Mouse (Mus musculus) CH12.LX (cell line): ENCODE measurements around the gene Jmjd1c. TPM values are rescaled to one million over a fixed set of nuclear protein-coding genes. Genes with fewer than 3 reads are reported as not detected.
A peak's percentile ranks its signal among the peaks of the same experiment; 100 is the strongest.

Source experiments
- DNase-seq: peaks from one replicate; pipeline ENCODE4 v3.0.0-alpha.2; 2013; ENCODE audit errors: extremely low read depth
- H3K27ac ChIP-seq: 2 replicates; pipeline ENCODE4 v1.5.1; 2012; ENCODE audit warnings: low read depth, mild to moderate bottlenecking, control low read depth, moderate library complexity; ENCODE audit not compliant: insufficient read depth
- H3K27me3 ChIP-seq: replicated peaks from 2 replicates; pipeline ENCODE3; 2012; ENCODE audit warnings: inconsistent platforms
- H3K36me3 ChIP-seq, 2 experiments: replicated peaks in 1 of 2; 2 replicates each; pipeline versions ENCODE3 to v1.6.1; 2012; ENCODE audit warnings: inconsistent platforms in 1 of 2, low read length in 1 of 2, mild to moderate bottlenecking in 1 of 2, mixed read lengths in 1 of 2, moderate library complexity in 1 of 2; ENCODE audit not compliant: control insufficient read depth in 1 of 2, insufficient read depth in 1 of 2
- H3K4me1 ChIP-seq, 2 experiments: 2 replicates each; pipeline ENCODE4 v1.6.1; 2012; ENCODE audit warnings: inconsistent platforms in 1 of 2, moderate library complexity in 1 of 2; ENCODE audit not compliant: insufficient read depth in 2 of 2, control insufficient read depth in 1 of 2
- H3K4me2 ChIP-seq: 2 replicates; pipeline ENCODE4 v1.6.1; 2012; ENCODE audit warnings: low read depth, mild to moderate bottlenecking, control low read depth; ENCODE audit not compliant: poor library complexity, insufficient read depth, severe bottlenecking
- H3K4me3 ChIP-seq, 3 experiments: fragments of 150-350 bp in 1 of 3; sonication (generic) in 1 of 3; replicated peaks in 1 of 3; 2 replicates each; pipeline versions ENCODE3 to v1.5.1; 2011 to 2012; ENCODE audit warnings: low read depth in 2 of 3, low read length in 2 of 3, mild to moderate bottlenecking in 2 of 3, moderate library complexity in 2 of 3, control low read depth in 1 of 3, improper control_type of control experiment in 1 of 3, inconsistent platforms in 1 of 3, mixed read lengths in 1 of 3; ENCODE audit not compliant: poor library complexity in 1 of 3
- H3K79me2 ChIP-seq: replicated peaks from 2 replicates; pipeline ENCODE4 v1.6.1; 2012; ENCODE audit warnings: mild to moderate bottlenecking, moderate library complexity; ENCODE audit not compliant: control insufficient read depth, poor library complexity, insufficient read depth, severe bottlenecking; ENCODE audit errors: extremely low read depth
- H3K9ac ChIP-seq: 2 replicates; pipeline ENCODE4 v1.6.1; 2012; ENCODE audit warnings: low read depth, mild to moderate bottlenecking, control low read depth, moderate library complexity; ENCODE audit not compliant: insufficient read depth
- H3K9me3 ChIP-seq: replicated peaks from 2 replicates; pipeline ENCODE3; 2012; ENCODE audit warnings: low read length, inconsistent platforms, mixed read lengths
- BHLHE40 ChIP-seq: IDR thresholded peaks from 2 replicates; pipeline ENCODE4 v1.6.1; 2011; ENCODE audit warnings: mild to moderate bottlenecking, low read depth, low read length, improper control_type of control experiment
- CHD1 ChIP-seq: IDR thresholded peaks from 2 replicates; pipeline ENCODE4 v1.6.1; 2012; ENCODE audit warnings: low read depth, low read length, improper control_type of control experiment, inconsistent platforms
- CHD2 ChIP-seq: IDR thresholded peaks from 2 replicates; pipeline ENCODE4 v1.6.1; 2011; ENCODE audit warnings: low read length, improper control_type of control experiment
- CTCF ChIP-seq, 2 experiments: IDR thresholded peaks in 1 of 2; conservative IDR thresholded peaks in 1 of 2; 2 replicates each; pipeline ENCODE4 v1.5.1; 2011 to 2012; ENCODE audit warnings: low read depth in 2 of 2, low read length in 2 of 2, improper control_type of control experiment in 1 of 2, inconsistent platforms in 1 of 2, mild to moderate bottlenecking in 1 of 2, moderate library complexity in 1 of 2
- E2F4 ChIP-seq: IDR thresholded peaks from 2 replicates; pipeline ENCODE4 v1.6.1; 2011; ENCODE audit warnings: low read depth, low read length, improper control_type of control experiment; ENCODE audit not compliant: insufficient replicate concordance
- ELF1 ChIP-seq: IDR thresholded peaks from 2 replicates; pipeline ENCODE4 v1.6.1; 2014; ENCODE audit warnings: low read depth, mild to moderate bottlenecking, inconsistent platforms, low read length, improper control_type of control experiment
- EP300 ChIP-seq: IDR thresholded peaks from 2 replicates; pipeline ENCODE4 v1.6.1; 2011; ENCODE audit warnings: low read length, improper control_type of control experiment
- ETS1 ChIP-seq: conservative IDR thresholded peaks from 2 replicates; pipeline ENCODE4 v1.6.1; 2012; ENCODE audit warnings: low read depth, mild to moderate bottlenecking, inconsistent platforms, low read length, improper control_type of control experiment, moderate library complexity
- GABPA ChIP-seq: IDR thresholded peaks from 2 replicates; pipeline ENCODE4 v1.6.1; 2012; ENCODE audit warnings: low read depth, low read length, improper control_type of control experiment, inconsistent platforms; ENCODE audit not compliant: insufficient replicate concordance
- HCFC1 ChIP-seq: IDR thresholded peaks from 2 replicates; pipeline ENCODE4 v1.6.1; 2012; ENCODE audit warnings: low read depth, mild to moderate bottlenecking, inconsistent platforms, low read length, improper control_type of control experiment
- JUN ChIP-seq: IDR thresholded peaks from 2 replicates; pipeline ENCODE4 v1.6.1; 2011; ENCODE audit warnings: low read depth, mild to moderate bottlenecking, low read length, improper control_type of control experiment, moderate library complexity; ENCODE audit not compliant: insufficient read depth
- JUND ChIP-seq: conservative IDR thresholded peaks from 2 replicates; pipeline ENCODE4 v1.6.1; 2011; ENCODE audit warnings: low read depth, low read length, improper control_type of control experiment
- KAT2A ChIP-seq: IDR thresholded peaks from 2 replicates; pipeline ENCODE4 v1.6.1; 2012; ENCODE audit warnings: low read length, improper control_type of control experiment, inconsistent platforms; ENCODE audit not compliant: insufficient replicate concordance
- MAFK ChIP-seq: IDR thresholded peaks from 2 replicates; pipeline ENCODE4 v1.6.1; 2011; ENCODE audit warnings: low read length, improper control_type of control experiment; ENCODE audit not compliant: insufficient replicate concordance
- MAX ChIP-seq: IDR thresholded peaks from 2 replicates; pipeline ENCODE4 v1.6.1; 2011; ENCODE audit warnings: low read length, improper control_type of control experiment
- MAZ ChIP-seq: IDR thresholded peaks from 2 replicates; pipeline ENCODE4 v1.6.1; 2012; ENCODE audit warnings: low read depth, mild to moderate bottlenecking, inconsistent platforms, low read length, improper control_type of control experiment, moderate library complexity
- MEF2A ChIP-seq: IDR thresholded peaks from 2 replicates; pipeline ENCODE4 v1.6.1; 2014; ENCODE audit warnings: low read depth, mild to moderate bottlenecking, inconsistent platforms, low read length, improper control_type of control experiment, borderline replicate concordance
- MXI1 ChIP-seq: IDR thresholded peaks from 2 replicates; pipeline ENCODE4 v1.6.1; 2011; ENCODE audit warnings: mild to moderate bottlenecking, low read depth, low read length, improper control_type of control experiment
- NELFE ChIP-seq: IDR thresholded peaks from 2 replicates; pipeline ENCODE4 v1.6.1; 2011; ENCODE audit warnings: low read depth, low read length, improper control_type of control experiment
- NRF1 ChIP-seq: IDR thresholded peaks from 2 replicates; pipeline ENCODE4 v1.6.1; 2014; ENCODE audit warnings: low read depth, mild to moderate bottlenecking, inconsistent platforms, low read length, improper control_type of control experiment, moderate library complexity
- PAX5 ChIP-seq: IDR thresholded peaks from 2 replicates; pipeline ENCODE4 v1.6.1; 2012; ENCODE audit warnings: low read length, inconsistent platforms, mixed read lengths
- POLR2A ChIP-seq: IDR thresholded peaks from 2 replicates; pipeline ENCODE4 v1.6.1; 2011; ENCODE audit warnings: low read depth, mild to moderate bottlenecking, improper control_type of control experiment, low read length
- POLR2AphosphoS2 ChIP-seq: IDR thresholded peaks from 2 replicates; pipeline ENCODE4 v1.6.1; 2011; ENCODE audit warnings: low read depth, low read length, improper control_type of control experiment
- RAD21 ChIP-seq: IDR thresholded peaks from 2 replicates; pipeline ENCODE4 v1.6.1; 2011; ENCODE audit warnings: low read depth, mild to moderate bottlenecking, low read length, improper control_type of control experiment, moderate library complexity
- RCOR1 ChIP-seq: conservative IDR thresholded peaks from 2 replicates; pipeline ENCODE4 v1.6.1; 2012; ENCODE audit warnings: low read depth, mild to moderate bottlenecking, inconsistent platforms, low read length, improper control_type of control experiment
- SIN3A ChIP-seq: IDR thresholded peaks from 2 replicates; pipeline ENCODE4 v1.6.1; 2012; ENCODE audit warnings: low read length, improper control_type of control experiment, inconsistent platforms
- SMC3 ChIP-seq: IDR thresholded peaks from 2 replicates; pipeline ENCODE4 v1.6.1; 2011; ENCODE audit warnings: low read depth, low read length, improper control_type of control experiment
- TBP ChIP-seq: conservative IDR thresholded peaks from 2 replicates; pipeline ENCODE4 v1.6.1; 2011; ENCODE audit warnings: low read depth, low read length, improper control_type of control experiment
- TCF12 ChIP-seq: IDR thresholded peaks from 2 replicates; pipeline ENCODE4 v1.6.1; 2014; ENCODE audit warnings: low read depth, mild to moderate bottlenecking, inconsistent platforms, low read length, improper control_type of control experiment
- UBTF ChIP-seq: IDR thresholded peaks from 2 replicates; pipeline ENCODE4 v1.6.1; 2012; ENCODE audit warnings: low read depth, mild to moderate bottlenecking, inconsistent platforms, low read length, improper control_type of control experiment, moderate library complexity
- USF1 ChIP-seq: IDR thresholded peaks from 2 replicates; pipeline ENCODE4 v1.6.1; 2014; ENCODE audit warnings: low read depth, mild to moderate bottlenecking, inconsistent platforms, low read length, improper control_type of control experiment
- USF2 ChIP-seq: conservative IDR thresholded peaks from 2 replicates; pipeline ENCODE4 v1.6.1; 2011; ENCODE audit warnings: low read depth, low read length, improper control_type of control experiment
- ZC3H11A ChIP-seq: IDR thresholded peaks from 2 replicates; pipeline ENCODE4 v1.6.1; 2012; ENCODE audit warnings: low read depth, mild to moderate bottlenecking, inconsistent platforms, low read length, improper control_type of control experiment
- ZKSCAN1 ChIP-seq: IDR thresholded peaks from 2 replicates; pipeline ENCODE4 v1.6.1; 2012; ENCODE audit warnings: low read depth, inconsistent platforms, low read length, improper control_type of control experiment, borderline replicate concordance
- ZMIZ1 ChIP-seq: IDR thresholded peaks from 2 replicates; pipeline ENCODE4 v1.6.1; 2012; ENCODE audit warnings: low read depth, mild to moderate bottlenecking, inconsistent platforms, low read length, improper control_type of control experiment
- ZNF384 ChIP-seq: IDR thresholded peaks from 2 replicates; pipeline ENCODE4 v1.6.1; 2012; ENCODE audit warnings: low read depth, low read length, improper control_type of control experiment, inconsistent platforms
- dilution Hi-C: fragments of 300-500 bp; cut with MboI; formaldehyde crosslinking; loops from 2 replicates; pipeline ENCODE4 v1.14.3; 2020; ENCODE audit warnings: low sequenced_read_pairs; ENCODE audit not compliant: extremely low pct_unique_long_range_greater_than_20kb, extremely low pct_ligation_motif_present
- in situ Hi-C: fragments of 300-500 bp; cut with MboI; formaldehyde crosslinking; loops from 3 replicates; pipeline ENCODE4 v1.14.3; 2019; ENCODE audit warnings: low sequenced_read_pairs, low pct_ligation_motif_present, low pct_unique_long_range_greater_than_20kb, mixed read lengths
- polyA plus RNA-seq: library from polyadenylated mRNA; unstranded; fragments of >175 nt; gene quantifications from 2 replicates; pipeline ENCODE4 v1.2.1, GENCODE M21; 2012; ENCODE audit warnings: low read depth; ENCODE audit not compliant: insufficient read length
- total RNA-seq, 2 experiments: library from RNA; depleted of rRNA; stranded (reverse); fragments of 300-350 nt in 1 of 2; fragments of >200 nt in 1 of 2; gene quantifications; 2 replicates each; pipeline ENCODE4 v1.2.3; 2012 to 2014

The Jmjd1c gene
- total and polyA plus RNA-seq, 3 experiments: 41.2 to 50.1 (median 41.6) TPM

DNA sequence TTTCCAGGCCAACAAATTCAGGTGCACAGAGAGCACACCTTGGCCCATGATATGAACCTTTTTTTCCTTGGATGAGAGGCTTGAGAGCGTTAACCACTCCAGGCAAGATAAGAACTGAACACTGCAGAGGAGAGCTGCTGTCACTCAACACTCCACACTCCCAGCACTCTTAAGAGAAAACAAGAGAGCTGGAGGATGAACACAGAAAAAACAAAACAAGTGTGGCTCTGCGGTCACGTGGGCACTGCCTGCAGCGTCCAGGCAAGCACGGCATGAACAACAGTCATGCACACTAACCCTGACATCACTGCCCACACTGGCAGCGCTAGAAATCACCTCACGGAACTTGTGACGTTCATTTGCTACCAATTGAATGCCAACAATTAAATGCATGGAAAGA lies 185.9 kb downstream of the Jmjd1c start:
- dilution Hi-C loops (no loop called here), in situ Hi-C loops (no loop called here)
- H3K36me3 ChIP-seq: peaks cover 0 to 34% of the 10 kb centered on the region in 2 experiments

GRCm38 (mm10) chr10:67282531-67282930 lies 186.6 kb downstream of the Jmjd1c start:
- DNase-seq: no peak
- Histone ChIP-seq H3K36me3 (peaks cover 0 to 32% of the 10 kb centered on the region in 2 experiments), H3K4me1 (peaks cover 17 to 52% of the 10 kb centered on the region in 2 experiments), H3K9me3 (no peaks in the 10 kb centered on the region), H3K4me3 (peak overlapping the region in 1 of 3 experiments; percentile 91), H3K27me3 (no peaks in the 10 kb centered on the region), H3K79me2 (peaks cover 69% of the 10 kb centered on the region), H3K27ac (no peak overlapping the region), H3K9ac (peak overlapping the region; percentile 96; the same call in 1 of the 2 replicates), H3K4me2 (peak overlapping the region; percentile 68)
- dilution Hi-C loops: no loop called here
- no peak for TF ChIP-seq ETS1
- TF ChIP-seq ZNF384: no peak
- no peak for TF ChIP-seq TCF12
- no peak for TF ChIP-seq CHD2
- no peak for TF ChIP-seq POLR2A
- no peak for TF ChIP-seq JUN
- TF ChIP-seq RAD21: no peak
- no peak for TF ChIP-seq TBP
- no peak for TF ChIP-seq GABPA
- TF ChIP-seq ZMIZ1: no peak
- no peak for TF ChIP-seq CHD1
- no peak for TF ChIP-seq HCFC1
- no peak for TF ChIP-seq MAX
- TF ChIP-seq ELF1: no peak
- TF ChIP-seq POLR2AphosphoS2: no peak
- TF ChIP-seq MAZ: no peak
- in situ Hi-C loops: no loop called here

More for the DNA sequence above, 185.9 kb downstream of the Jmjd1c start:
- Histone ChIP-seq H3K27ac (no peak overlapping the region), H3K9me3 (no peaks in the 10 kb centered on the region), H3K79me2 (peaks cover 69% of the 10 kb centered on the region), H3K9ac (no peak overlapping the region)
- TF ChIP-seq ZKSCAN1: no peak
- no peak for TF ChIP-seq PAX5
- no peak for TF ChIP-seq POLR2AphosphoS2
- peak; percentile 37; the same call in 1 of the 2 replicates for TF ChIP-seq MAX
- no peak for TF ChIP-seq HCFC1
- no peak for TF ChIP-seq E2F4
- no peak for TF ChIP-seq ETS1
- TF ChIP-seq NRF1: no peak
- no peak for TF ChIP-seq ZNF384
- peak; percentile 62 for TF ChIP-seq USF2
- no peak for TF ChIP-seq EP300
- TF ChIP-seq RCOR1: no peak
- TF ChIP-seq RAD21: no peak
- TF ChIP-seq CHD2: no peak
- TF ChIP-seq GABPA: no peak
- no peak for TF ChIP-seq SMC3
- no peak for TF ChIP-seq CTCF (conservative IDR thresholded peaks at IDR 0.05 in 1 of 2, IDR thresholded peaks at IDR 0.05 in 1 of 2; ENCODE audit: low read depth in 2 of 2, low read length in 2 of 2)
- TF ChIP-seq ZMIZ1: no peak
- no peak for TF ChIP-seq POLR2A
- TF ChIP-seq MXI1: peak; percentile 50; the same call in 1 of the 2 replicates
- TF ChIP-seq KAT2A: no peak
- no peak for TF ChIP-seq UBTF
- TF ChIP-seq NELFE: no peak
- TF ChIP-seq TBP: no peak
- peak; percentile 74 for TF ChIP-seq BHLHE40
- TF ChIP-seq CHD1: no peak
- no peak for TF ChIP-seq MAZ
- TF ChIP-seq USF1: peak; percentile 72
- no peak for TF ChIP-seq ELF1
- TF ChIP-seq MEF2A: no peak
- TF ChIP-seq JUND: no peak
- no peak for TF ChIP-seq JUN
- no peak for TF ChIP-seq TCF12
- TF ChIP-seq ZC3H11A: no peak
- TF ChIP-seq MAFK: no peak
- TF ChIP-seq SIN3A: no peak
- TF ChIP-seq, all 38 proteins: peak for 5
- H3K27me3 ChIP-seq: no peaks in the 10 kb centered on the region
- no peak overlapping the region for H3K4me3 ChIP-seq
- peak overlapping the region; percentile 33; the same call in 1 of the 2 replicates for H3K4me2 ChIP-seq
- H3K4me1 ChIP-seq: peaks cover 16 to 48% of the 10 kb centered on the region in 2 experiments
- DNase-seq: no peak
